Mouse (Mus musculus): ENCODE measurements around the gene Spem1. TPM values are rescaled to one million over a fixed set of nuclear protein-coding genes. Genes with fewer than 3 reads are reported as not detected.

Spem1 gene
- polyA plus RNA-seq, 1 experiment from 2014 or later: 0.44 TPM

DNA sequence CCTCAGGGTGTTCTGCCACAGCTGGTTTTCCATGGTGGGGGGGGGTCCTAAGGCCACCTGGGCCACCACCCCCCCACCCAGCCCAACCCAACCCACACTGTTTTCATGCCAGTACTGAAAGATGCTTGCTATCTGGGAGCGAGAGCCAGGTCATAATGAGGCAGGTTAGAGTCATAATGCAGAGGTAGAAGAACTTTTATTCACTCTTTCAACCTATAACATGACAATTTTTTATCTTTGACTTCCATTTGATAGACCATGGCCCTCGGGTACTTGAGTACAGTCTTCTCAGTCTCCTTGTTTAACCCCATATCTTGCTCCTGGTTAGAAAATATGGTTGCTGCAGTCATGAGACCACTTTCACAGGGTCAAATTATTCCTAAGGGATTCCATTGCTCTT, 3.6 kb downstream of the Spem1 start, which contains the start of gene Spem2:
Spem2 (minus strand) TSS at position 101 of the 400 bp plus-strand sequence.
- Histone ChIP-seq H3K36me3 (replicated peaks; ENCODE audit: control insufficient read depth, insufficient read depth) (no peaks in the 10 kb centered on the region), H3K27me3 (ENCODE audit: control insufficient read depth, insufficient read depth, low read length) (no peaks in the 10 kb centered on the region), H3K4me3 (replicated peaks; ENCODE audit: low read length) (no peak within 1 kb of the TSS), H3K9ac (no peak within 1 kb of the TSS), H3K4me1 (replicated peaks; ENCODE audit: control insufficient read depth, insufficient read depth, low read length) (no peaks in the 10 kb centered on the region), H3K9me3 (ENCODE audit: control insufficient read depth, low read length) (no peaks in the 10 kb centered on the region), H3K4me2 (replicated peaks) (no peak within 1 kb of the TSS), H3K27ac (no peak within 1 kb of the TSS)
- DNase-seq (ENCODE audit: low spot score) (no peak), ATAC-seq (ENCODE audit: low FRiP score) (no peak)
- WGBS: 85% methylated on average over 2 of the region's 2 CpGs

DNA sequence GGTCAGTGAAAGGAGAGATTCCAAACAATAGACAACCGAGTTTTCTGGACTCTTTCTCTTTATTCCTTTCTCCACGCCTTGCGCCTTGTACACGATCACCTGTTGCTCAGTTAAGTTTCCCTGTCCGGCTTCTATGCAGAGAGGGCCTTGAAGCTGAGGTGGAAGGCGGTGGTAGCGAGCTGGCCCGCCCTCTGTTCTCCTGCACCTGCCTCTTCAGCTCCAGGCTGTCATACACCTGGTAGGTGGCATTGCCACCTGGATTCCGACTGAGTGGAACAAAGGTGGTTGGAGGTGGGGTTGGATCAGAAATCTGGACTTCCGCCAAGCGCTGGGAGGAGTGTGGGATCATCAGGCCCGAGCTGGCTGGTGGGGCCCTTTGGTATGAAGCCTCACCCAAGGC, 5.5 kb downstream of the Spem1 start:
- H3K27ac ChIP-seq: no peak overlapping the region
- H3K9ac ChIP-seq: no peak overlapping the region
- no peak overlapping the region for H3K4me2 ChIP-seq (replicated peaks)
- DNase-seq (ENCODE audit: low spot score) (no peak), ATAC-seq (ENCODE audit: low FRiP score) (no peak)
- no peak overlapping the region for H3K4me3 ChIP-seq (replicated peaks; ENCODE audit: low read length)
- no peaks in the 10 kb centered on the region for H3K36me3 ChIP-seq (replicated peaks; ENCODE audit: control insufficient read depth, insufficient read depth)
- H3K27me3 ChIP-seq (ENCODE audit: control insufficient read depth, insufficient read depth, low read length): no peaks in the 10 kb centered on the region
- 93% methylated on average over 12 of the region's 12 CpGs for WGBS
- no peaks in the 10 kb centered on the region for H3K4me1 ChIP-seq (replicated peaks; ENCODE audit: control insufficient read depth, insufficient read depth, low read length)
- no peaks in the 10 kb centered on the region for H3K9me3 ChIP-seq (ENCODE audit: control insufficient read depth, low read length)

DNA sequence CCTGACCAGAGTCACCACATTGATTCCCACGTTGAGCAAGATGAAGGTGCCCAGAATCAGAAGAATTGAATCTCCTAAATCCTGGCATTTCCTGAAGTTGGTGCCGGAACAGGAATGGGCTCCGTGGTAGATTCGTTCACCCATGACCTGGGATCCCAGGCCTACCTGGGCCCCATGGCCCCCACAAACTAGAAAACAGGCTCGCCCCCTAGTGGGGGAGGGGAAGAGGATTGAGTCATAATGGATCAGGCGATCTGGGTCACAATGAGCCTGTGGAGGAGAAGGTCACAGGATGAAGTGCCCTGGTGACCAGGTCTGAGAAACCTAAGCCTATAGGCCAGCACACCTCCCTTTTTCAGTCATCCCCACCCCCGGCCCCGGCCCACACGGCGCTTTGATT, 6.8 kb downstream of the Spem1 start, which contains the start of gene Gm39566:
Gm39566 (minus strand) TSS at position 144 of the 400 bp plus-strand sequence.
- Histone ChIP-seq H3K27me3 (ENCODE audit: control insufficient read depth, insufficient read depth, low read length) (no peaks in the 10 kb centered on the region), H3K4me3 (replicated peaks; ENCODE audit: low read length) (no peak within 1 kb of the TSS), H3K4me1 (replicated peaks; ENCODE audit: control insufficient read depth, insufficient read depth, low read length) (no peaks in the 10 kb centered on the region), H3K27ac (no peak within 1 kb of the TSS), H3K36me3 (replicated peaks; ENCODE audit: control insufficient read depth, insufficient read depth) (no peaks in the 10 kb centered on the region), H3K4me2 (replicated peaks) (no peak within 1 kb of the TSS), H3K9me3 (ENCODE audit: control insufficient read depth, low read length) (no peaks in the 10 kb centered on the region), H3K9ac (no peak within 1 kb of the TSS)
- no peak for DNase-seq (ENCODE audit: low spot score)
- no peak for ATAC-seq (ENCODE audit: low FRiP score)
- WGBS: 67% methylated on average over 10 of the region's 10 CpGs

- Histone ChIP-seq H3K9ac (no peak overlapping the region), H3K4me2 (replicated peaks) (no peak overlapping the region), H3K27me3 (ENCODE audit: control insufficient read depth, insufficient read depth, low read length) (peaks cover 11% of the 10 kb centered on the region), H3K4me3 (replicated peaks; ENCODE audit: low read length) (no peak overlapping the region), H3K9me3 (ENCODE audit: control insufficient read depth, low read length) (no peaks in the 10 kb centered on the region), H3K4me1 (replicated peaks; ENCODE audit: control insufficient read depth, insufficient read depth, low read length) (no peaks in the 10 kb centered on the region), H3K36me3 (replicated peaks; ENCODE audit: control insufficient read depth, insufficient read depth) (no peaks in the 10 kb centered on the region), H3K27ac (no peak overlapping the region)
- ATAC-seq (ENCODE audit: low FRiP score): no peak
- DNase-seq (ENCODE audit: low spot score): no peak
Observed at GRCm38 (mm10) chr11:69810280-69810679, 11.7 kb downstream of the Spem1 start.

GRCm38 (mm10) chr11:69807641-69808040, 14.3 kb downstream of the Spem1 start:
- H3K4me3 ChIP-seq (replicated peaks; ENCODE audit: low read length): no peak overlapping the region
- no peak for DNase-seq (ENCODE audit: low spot score)
- no peak overlapping the region for H3K9ac ChIP-seq
- no peaks in the 10 kb centered on the region for H3K36me3 ChIP-seq (replicated peaks; ENCODE audit: control insufficient read depth, insufficient read depth)
- H3K27me3 ChIP-seq (ENCODE audit: control insufficient read depth, insufficient read depth, low read length): peaks cover 21% of the 10 kb centered on the region
- H3K27ac ChIP-seq: no peak overlapping the region
- H3K4me2 ChIP-seq (replicated peaks): no peak overlapping the region
- ATAC-seq (ENCODE audit: low FRiP score): no peak
- no peaks in the 10 kb centered on the region for H3K9me3 ChIP-seq (ENCODE audit: control insufficient read depth, low read length)
- 79% methylated on average over 2 of the region's 2 CpGs for WGBS
- peaks cover 16% of the 10 kb centered on the region for H3K4me1 ChIP-seq (replicated peaks; ENCODE audit: control insufficient read depth, insufficient read depth, low read length)

DNA sequence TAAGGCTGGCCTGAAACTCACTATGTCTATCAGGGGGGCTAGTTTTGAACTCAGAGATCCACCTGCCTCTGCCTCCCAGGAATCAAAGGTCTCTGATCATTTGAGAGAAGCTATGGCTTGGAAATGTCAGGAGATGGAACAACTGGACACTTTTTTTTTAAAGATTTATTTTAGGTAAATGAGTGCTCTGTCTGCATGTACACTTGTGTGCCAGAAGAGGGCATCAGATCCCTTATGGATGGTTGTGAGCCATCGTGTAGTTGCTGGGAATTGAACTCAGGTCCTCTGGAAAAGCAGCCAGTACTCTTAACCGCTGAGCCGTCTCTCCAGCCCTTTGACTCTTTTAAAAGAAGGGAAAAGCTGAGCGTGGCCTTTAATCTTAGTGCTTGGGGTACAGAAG, 15.6 kb downstream of the Spem1 start:
- Histone ChIP-seq H3K27ac (no peak overlapping the region), H3K4me3 (replicated peaks; ENCODE audit: low read length) (no peak overlapping the region), H3K36me3 (replicated peaks; ENCODE audit: control insufficient read depth, insufficient read depth) (no peaks in the 10 kb centered on the region), H3K27me3 (ENCODE audit: control insufficient read depth, insufficient read depth, low read length) (peaks cover 21% of the 10 kb centered on the region), H3K4me2 (replicated peaks) (no peak overlapping the region), H3K9me3 (ENCODE audit: control insufficient read depth, low read length) (no peaks in the 10 kb centered on the region), H3K9ac (no peak overlapping the region), H3K4me1 (replicated peaks; ENCODE audit: control insufficient read depth, insufficient read depth, low read length) (peaks cover 24% of the 10 kb centered on the region)
- 86% methylated on average over 4 of the region's 4 CpGs for WGBS
- ATAC-seq (ENCODE audit: low FRiP score): no peak
- DNase-seq (ENCODE audit: low spot score): no peak

DNA sequence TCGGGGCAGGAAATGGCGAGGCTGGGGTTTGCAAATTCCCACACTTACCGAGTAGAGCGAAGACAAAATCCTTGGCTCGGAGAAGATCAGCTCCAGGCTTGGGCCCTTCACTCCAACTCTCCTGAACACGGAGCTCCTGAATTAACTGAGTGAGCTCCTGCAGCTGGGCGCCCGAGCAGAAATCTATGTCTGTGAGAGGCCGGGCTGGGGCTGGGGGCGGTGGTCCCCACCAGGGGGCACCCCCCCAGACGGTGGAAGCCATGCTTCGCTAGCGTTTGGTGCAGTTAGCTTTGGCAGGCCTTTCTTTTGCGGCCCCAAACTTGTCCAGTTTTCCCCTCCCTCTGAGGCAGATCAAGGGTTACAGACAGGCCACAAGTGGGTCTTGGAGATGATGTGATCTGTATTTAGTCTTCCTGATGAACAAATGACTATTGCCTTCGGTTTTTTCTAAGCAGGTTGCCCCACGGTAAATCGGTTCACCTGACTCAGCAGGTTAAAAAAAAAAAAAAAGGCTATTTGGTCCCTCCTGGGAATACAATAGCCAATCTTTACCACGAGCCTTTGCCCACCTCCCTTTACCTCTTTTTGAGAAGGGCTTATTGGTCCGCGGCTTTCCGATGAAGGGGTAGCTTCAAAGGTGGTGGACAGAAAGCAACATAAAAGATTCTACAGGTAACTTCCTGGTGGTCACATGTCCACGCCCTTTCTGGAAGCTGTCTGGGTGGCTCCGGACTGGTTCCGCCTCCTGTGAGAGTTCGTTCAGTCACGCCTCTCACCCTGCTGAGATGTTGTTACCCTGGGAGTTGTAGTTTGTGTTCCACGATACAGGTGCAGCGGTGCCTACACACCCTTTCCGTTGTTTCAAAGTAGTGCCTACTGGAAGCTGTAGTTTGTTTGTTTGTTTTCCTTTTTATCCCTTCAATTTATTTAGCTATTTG, 16.7 kb downstream of the Spem1 start, which contains the start of gene Tmem102:
Tmem102 (minus strand) TSS at position 653 of the 938 bp plus-strand sequence.
- Histone ChIP-seq H3K4me2 (replicated peaks) (peak within 1 kb of the TSS; percentile 88), H3K27ac (no peak within 1 kb of the TSS), H3K4me1 (replicated peaks; ENCODE audit: control insufficient read depth, insufficient read depth, low read length) (peaks cover 27% of the 10 kb centered on the region), H3K4me3 (replicated peaks; ENCODE audit: low read length) (no peak within 1 kb of the TSS), H3K9ac (0 out of 2 replicates have a peak within 1 kb of the TSS, but pooled peaks have one; percentile 4), H3K27me3 (ENCODE audit: control insufficient read depth, insufficient read depth, low read length) (peaks cover 21% of the 10 kb centered on the region), H3K9me3 (ENCODE audit: control insufficient read depth, low read length) (no peaks in the 10 kb centered on the region), H3K36me3 (replicated peaks; ENCODE audit: control insufficient read depth, insufficient read depth) (no peaks in the 10 kb centered on the region)
- DNase-seq (ENCODE audit: low spot score): no peak
- ATAC-seq (ENCODE audit: low FRiP score): no peak
- WGBS: 5% methylated on average over 29 of the region's 29 CpGs

- Histone ChIP-seq H3K36me3 (replicated peaks; ENCODE audit: control insufficient read depth, insufficient read depth) (no peaks in the 10 kb centered on the region), H3K27ac (no peak overlapping the region), H3K4me3 (replicated peaks; ENCODE audit: low read length) (no peak overlapping the region), H3K9me3 (ENCODE audit: control insufficient read depth, low read length) (no peaks in the 10 kb centered on the region), H3K27me3 (ENCODE audit: control insufficient read depth, insufficient read depth, low read length) (peaks cover 21% of the 10 kb centered on the region), H3K4me1 (replicated peaks; ENCODE audit: control insufficient read depth, insufficient read depth, low read length) (peaks cover 29% of the 10 kb centered on the region), H3K9ac (0 out of 2 replicates have a peak overlapping the region, but pooled peaks have one; percentile 4), H3K4me2 (replicated peaks) (peak overlapping the region; percentile 88)
- WGBS: 7% methylated on average over 12 of the region's 12 CpGs
- DNase-seq (ENCODE audit: low spot score) (no peak), ATAC-seq (ENCODE audit: low FRiP score) (no peak)
Observed at GRCm38 (mm10) chr11:69804652-69804940, 17.4 kb downstream of the Spem1 start.

GRCm38 (mm10) chr11:69803786-69804651, 18.0 kb downstream of the Spem1 start:
- peaks cover 21% of the 10 kb centered on the region for H3K27me3 ChIP-seq (ENCODE audit: control insufficient read depth, insufficient read depth, low read length)
- no peaks in the 10 kb centered on the region for H3K36me3 ChIP-seq (replicated peaks; ENCODE audit: control insufficient read depth, insufficient read depth)
- WGBS: 1% methylated on average over 60 of the region's 60 CpGs
- peak overlapping the region; percentile 70 for H3K9ac ChIP-seq
- H3K4me1 ChIP-seq (replicated peaks; ENCODE audit: control insufficient read depth, insufficient read depth, low read length): peaks cover 35% of the 10 kb centered on the region
- peak; percentile 75 for DNase-seq (ENCODE audit: low spot score)
- H3K4me2 ChIP-seq (replicated peaks): peak overlapping the region; percentile 88
- H3K4me3 ChIP-seq (replicated peaks; ENCODE audit: low read length): peak overlapping the region; percentile 49
- 0 out of 2 replicates have a peak overlapping the region, but pooled peaks have one; percentile 90 for H3K27ac ChIP-seq
- peak; percentile 18; the same call in 1 of the 2 replicates for ATAC-seq (ENCODE audit: low FRiP score)
- no peaks in the 10 kb centered on the region for H3K9me3 ChIP-seq (ENCODE audit: control insufficient read depth, low read length)
